Mouse (Mus musculus): ENCODE measurements at regions not wholly inside any gene's neighbourhood (a gene's known extent, or its start where the extent isn't known, plus 50 kb on each side); places are given as distances from the start of the nearest gene placed in this dataset.

DNA sequence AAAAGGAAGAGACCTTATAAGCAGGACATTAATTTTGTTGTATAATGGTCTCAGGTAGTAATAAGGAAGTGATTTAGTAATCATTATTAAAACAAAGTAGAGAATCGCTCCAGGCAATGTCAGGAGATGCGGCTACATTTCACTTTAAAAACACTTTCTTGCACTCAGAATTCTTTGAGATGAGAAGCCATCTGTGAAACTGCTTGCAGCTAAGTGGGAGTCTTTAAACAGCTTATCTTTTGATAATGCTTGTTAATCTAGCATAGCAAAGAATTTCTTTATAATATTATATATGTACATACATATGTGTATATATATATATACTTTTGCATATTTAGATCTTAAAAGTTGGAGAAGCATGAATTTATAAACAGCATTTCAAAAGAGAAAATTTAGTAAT lies 133.1 kb upstream of the Klf6 start:
- DNase-seq (ENCODE audit: extremely low spot score in 1 of 2, low spot score in 2 of 2) = no peak
- intact Hi-C loops (cut with DNase I) = loop anchor here (5.0 kb wide), 1 partner anchor 134 kb away; the partner anchor contains the start of gene Klf6

DNA sequence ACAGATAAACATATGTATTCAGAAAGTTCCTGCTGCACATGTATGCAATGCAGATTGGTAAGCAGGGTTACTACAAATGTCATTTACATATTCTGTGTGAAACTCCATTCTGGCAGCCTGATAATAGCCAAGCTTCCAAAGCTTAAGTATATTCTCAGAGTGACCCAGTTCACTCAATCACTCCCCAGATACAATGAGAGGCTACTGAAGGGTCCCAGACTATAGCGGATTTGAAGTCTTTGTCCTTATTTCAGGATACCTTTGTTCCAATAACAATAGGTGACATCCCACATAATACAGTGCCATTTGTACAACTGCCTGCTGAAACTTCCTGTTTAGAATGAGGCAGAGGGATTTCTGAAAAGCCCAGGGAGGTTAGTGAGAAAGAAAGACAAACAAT lies 132.5 kb upstream of the Klf6 start:
- DNase-seq (ENCODE audit: extremely low spot score in 1 of 2, low spot score in 2 of 2) = no peak
- intact Hi-C loops (cut with DNase I) = loop anchor here (5.0 kb wide), 1 partner anchor 133 kb away; the partner anchor contains the start of gene Klf6

DNA sequence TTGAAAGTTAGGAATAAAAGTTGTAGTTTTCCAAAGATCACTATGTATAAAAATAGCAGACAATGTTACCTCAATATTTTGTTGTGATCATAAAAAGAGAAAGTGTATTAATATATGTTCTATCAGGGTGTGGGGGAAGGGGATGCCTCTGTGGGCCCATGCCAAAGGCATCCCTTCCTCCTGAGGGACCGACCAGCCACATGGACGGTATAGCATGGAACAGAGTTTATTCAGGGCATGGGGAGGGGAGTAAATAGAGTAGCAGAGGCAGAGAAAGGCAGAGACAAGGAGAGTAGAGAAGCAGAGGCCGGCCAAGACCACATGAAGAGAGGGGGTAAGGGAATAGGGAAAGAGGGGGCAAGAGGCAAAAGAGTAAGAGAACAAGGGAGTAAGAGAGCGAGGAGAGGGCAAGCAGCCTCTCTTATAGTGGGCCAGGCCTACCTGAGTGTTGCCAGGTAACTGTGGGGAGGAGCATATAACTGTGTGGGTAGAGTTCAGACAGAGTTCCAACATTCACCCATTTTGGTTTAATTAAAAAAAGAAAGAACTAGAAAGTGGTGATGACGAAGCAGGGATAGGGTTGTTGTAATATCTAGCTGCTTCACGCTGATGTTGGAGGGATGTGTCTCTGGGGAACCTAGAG lies 131.7 kb upstream of the Klf6 start:
- intact Hi-C loops (cut with DNase I) = loop anchor here (5.0 kb wide), 1 partner anchor 133 kb away; the partner anchor contains the start of gene Klf6
- no peak for DNase-seq (ENCODE audit: extremely low spot score in 1 of 2, low spot score in 2 of 2)

DNA sequence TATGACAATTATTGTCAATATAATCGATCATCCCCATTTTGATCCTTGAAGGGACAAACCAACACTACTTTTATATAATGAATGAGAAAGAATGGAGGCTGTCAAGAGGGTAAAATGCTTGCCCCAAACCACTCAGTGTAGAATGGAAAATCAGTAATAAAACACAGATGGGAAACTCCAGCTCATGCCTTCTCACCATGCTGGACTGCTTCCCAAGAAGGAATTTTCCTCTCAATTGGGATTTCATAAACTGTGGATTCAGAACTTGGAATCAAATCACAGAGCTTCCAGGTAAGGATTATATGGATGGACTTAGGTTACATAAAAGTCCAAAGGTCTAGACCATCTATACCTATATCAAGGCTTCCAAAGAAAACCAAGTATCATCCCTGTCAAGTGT lies 129.1 kb upstream of the Klf6 start:
- no peak for DNase-seq (ENCODE audit: extremely low spot score in 1 of 2, low spot score in 2 of 2)
- intact Hi-C loops (cut with DNase I) = no loop called here

DNA sequence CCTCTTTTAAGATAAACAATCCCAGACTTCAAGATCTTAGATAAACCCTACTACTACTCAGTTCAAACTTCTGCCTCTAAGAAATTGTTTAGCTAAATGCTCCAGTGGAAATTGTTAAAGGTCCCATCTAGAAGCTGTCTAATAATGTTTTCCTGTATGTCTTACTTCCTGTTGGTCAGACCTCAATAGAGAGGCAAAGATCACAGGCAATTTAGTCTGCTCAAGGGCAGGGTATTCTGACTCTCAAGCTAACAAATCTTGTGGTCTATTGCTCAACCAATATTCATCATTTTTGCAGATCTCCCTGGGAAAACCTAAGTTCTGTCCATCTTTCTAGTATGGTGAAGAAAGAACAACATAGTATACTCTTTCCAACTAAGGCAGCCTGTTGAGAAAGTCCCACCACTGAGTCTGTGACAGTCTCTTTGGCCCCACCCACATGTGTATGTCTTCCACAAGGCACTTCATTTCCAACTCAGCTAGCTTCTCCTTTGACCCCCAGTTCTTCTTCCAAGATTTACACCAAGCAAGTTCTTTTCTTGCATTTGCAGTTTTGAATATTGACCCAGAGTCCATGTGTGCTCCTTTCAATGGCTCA lies 126.2 kb upstream of the Klf6 start:
- intact Hi-C loops (cut with DNase I) = no loop called here
- no peak for DNase-seq (ENCODE audit: extremely low spot score in 1 of 2, low spot score in 2 of 2)

DNA sequence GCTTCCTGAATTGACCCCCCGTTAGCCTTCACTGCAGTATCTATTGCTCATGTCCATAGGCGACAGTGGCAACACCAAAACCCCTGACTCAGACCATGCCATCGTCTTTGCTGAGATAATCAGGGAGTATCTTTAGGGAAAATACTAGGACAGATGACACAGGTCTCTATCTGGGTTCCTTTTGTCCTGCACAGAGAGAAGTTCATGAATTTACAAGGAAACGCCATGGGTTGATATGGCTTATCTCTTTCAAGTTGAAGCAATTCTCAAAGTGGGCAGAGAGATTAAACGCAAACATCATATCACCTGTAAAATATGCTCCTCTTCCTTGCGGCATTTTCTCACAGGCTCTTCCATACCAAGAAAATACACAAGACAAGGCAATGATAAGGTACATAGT lies 124.8 kb upstream of the Klf6 start:
- DNase-seq (ENCODE audit: extremely low spot score in 1 of 2, low spot score in 2 of 2) = no peak
- intact Hi-C loops (cut with DNase I) = no loop called here

DNA sequence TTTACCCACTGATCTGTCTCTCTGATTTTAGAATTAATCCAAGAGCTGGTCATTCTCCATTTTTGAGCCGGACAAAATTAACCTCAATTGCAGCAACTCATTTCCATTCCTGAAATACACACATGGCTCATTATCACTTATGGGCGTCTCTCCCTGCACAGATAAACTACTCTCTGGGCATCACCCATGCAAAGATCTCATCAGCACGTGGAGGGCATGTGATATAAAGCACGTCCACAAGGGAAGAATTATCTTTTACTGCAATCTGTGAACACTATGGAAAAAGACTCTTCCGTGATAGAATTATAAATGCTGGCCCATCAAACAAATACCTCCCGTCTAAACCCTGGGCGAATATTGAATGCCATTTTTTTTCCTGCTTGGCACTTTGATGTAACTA lies 124.1 kb upstream of the Klf6 start:
- DNase-seq (ENCODE audit: extremely low spot score in 1 of 2, low spot score in 2 of 2) = no peak
- intact Hi-C loops (cut with DNase I) = no loop called here

DNA sequence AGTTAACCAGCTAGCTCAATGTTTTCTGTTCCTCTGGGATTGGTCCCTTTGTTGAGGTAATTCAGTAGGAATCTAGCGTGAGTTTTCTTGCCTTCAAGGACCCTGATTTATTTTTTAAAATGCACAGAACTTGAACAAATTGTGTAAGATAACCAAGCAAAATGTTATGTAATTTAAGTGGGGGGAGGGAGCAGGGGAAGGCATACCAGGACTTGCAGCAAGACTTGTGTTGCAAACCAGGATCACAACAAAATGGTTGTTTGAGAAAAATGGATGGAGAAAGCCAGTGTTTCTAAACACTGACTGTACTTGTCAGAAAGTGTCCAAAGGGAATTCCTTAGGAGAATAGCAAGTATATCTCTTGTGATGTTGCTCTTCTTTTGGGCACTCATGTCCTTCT lies 120.5 kb upstream of the Klf6 start:
- intact Hi-C loops (cut with DNase I) = no loop called here
- DNase-seq (ENCODE audit: extremely low spot score in 1 of 2, low spot score in 2 of 2) = no peak

DNA sequence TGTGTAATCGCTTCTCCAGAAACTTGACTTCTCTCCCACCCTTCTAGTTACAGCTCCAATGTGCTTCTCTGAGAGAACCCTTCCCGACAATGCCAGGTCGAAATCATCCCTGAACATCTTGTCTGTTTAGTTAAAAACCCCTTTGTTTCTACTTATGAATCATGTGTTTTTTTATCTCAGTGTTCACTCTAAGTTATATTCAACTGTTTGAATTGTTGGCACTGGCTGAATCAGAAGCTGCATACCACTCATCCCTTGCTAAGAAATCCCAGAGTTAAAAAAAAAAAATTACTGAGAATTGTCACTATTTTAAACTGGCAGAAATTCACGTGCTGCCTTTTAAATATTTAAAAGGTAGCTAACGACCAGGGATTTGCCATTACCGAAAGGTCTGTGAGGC lies 116.3 kb upstream of the Klf6 start:
- intact Hi-C loops (cut with DNase I) = no loop called here

DNA sequence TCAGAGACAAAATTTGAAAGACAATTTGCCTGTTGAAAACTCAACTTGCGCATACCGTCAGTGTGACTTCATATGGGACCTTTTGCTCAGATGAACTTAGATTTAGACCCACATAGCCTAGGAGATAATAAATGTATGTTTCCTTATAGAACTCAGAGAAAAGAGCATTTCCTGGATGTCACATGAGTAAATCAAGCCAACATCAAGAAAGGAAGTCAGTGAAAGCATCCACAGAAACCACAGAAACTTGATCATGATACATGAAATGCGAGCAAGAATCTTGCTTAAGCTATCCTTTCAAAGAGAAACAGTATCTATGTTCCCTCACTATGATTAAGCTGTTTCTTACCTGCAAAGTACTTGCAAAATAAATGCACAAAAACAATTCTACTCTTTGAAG lies 104.1 kb upstream of the Klf6 start:
- DNase-seq (ENCODE audit: extremely low spot score in 1 of 2, low spot score in 2 of 2) = no peak
- intact Hi-C loops (cut with DNase I) = no loop called here

More for the DNA sequence above, 116.3 kb upstream of the Klf6 start:
- no peak for DNase-seq (ENCODE audit: extremely low spot score in 1 of 2, low spot score in 2 of 2)

DNA sequence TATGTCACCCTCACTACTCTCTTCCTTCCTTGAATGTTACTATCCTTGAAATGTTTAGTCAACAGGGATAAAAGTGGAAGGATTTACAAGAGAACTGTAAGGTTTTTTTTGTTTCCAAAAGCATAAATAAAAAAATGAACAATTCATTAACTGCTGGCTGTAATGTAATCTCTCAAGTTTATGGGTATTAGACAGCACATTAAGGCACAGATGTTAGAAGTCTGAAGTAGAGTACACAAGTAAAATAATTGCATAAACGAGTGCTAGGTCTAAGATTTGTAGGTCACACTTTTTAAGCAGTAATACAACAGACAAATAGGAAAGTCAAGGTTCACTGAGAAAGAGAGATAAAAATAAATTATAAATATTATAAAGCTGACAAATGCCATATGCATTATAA lies 103.3 kb upstream of the Klf6 start:
- intact Hi-C loops (cut with DNase I) = no loop called here
- no peak for DNase-seq (ENCODE audit: extremely low spot score in 1 of 2, low spot score in 2 of 2)

DNA sequence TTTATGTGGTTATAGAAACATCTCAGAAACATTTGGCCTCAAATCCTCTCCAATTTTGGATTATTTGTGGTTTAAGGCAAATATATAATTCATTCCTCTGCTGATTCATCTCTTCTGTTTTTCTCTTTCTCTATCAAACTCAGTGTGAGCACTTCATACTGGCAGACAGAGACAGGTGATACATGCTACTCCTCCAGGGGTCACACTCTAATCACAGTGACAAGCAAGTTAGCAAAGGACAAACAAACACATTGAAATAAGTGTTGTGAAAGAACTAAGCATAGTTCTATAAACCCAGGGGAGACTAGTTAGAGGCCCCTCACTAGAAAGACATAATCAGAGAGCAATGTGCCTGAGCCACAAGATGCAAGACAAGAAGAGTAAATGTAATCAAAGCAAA lies 101.3 kb upstream of the Klf6 start:
- intact Hi-C loops (cut with DNase I) = no loop called here
- DNase-seq (ENCODE audit: extremely low spot score in 1 of 2, low spot score in 2 of 2) = no peak

DNA sequence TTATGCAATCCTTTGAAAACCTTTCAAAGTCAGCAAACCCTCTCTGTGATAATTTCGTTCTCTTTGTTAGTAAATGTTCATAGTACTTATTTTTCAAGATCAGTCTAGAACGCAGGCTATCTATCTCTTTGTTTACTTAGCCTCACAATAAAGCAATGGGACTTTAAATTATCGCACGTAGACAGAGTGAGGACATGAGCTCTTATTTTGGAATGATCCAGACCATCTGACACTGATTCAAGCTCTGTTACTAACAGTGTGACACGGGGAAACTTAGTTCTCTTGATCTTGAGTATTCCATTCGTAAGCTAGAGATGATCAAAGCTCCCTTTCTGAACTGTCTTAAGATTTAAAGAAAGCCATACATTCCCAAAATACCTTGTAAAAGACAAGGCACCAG lies 94.9 kb upstream of the Klf6 start:
- DNase-seq (ENCODE audit: extremely low spot score in 1 of 2, low spot score in 2 of 2) = no peak
- intact Hi-C loops (cut with DNase I) = no loop called here

DNA sequence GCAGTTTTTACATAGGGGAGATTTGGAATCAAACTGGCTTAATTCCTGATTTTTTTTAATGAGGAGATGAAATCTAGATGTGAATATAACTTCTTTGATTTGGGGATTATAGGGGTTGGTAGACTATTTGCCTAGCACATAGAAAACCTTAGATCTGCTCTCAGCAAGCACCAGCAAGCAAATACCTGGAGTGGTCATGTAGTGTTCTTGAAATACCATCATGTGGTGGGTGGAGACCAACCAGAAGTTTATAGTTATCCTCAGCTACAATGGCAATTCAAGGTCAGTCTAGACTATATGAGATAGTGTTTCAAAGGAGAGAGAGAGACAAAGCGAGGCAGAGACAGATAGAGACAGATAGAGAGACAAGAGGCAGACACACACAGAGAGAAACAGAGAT lies 94.1 kb upstream of the Klf6 start:
- intact Hi-C loops (cut with DNase I) = no loop called here
- DNase-seq (ENCODE audit: extremely low spot score in 1 of 2, low spot score in 2 of 2) = no peak

DNA sequence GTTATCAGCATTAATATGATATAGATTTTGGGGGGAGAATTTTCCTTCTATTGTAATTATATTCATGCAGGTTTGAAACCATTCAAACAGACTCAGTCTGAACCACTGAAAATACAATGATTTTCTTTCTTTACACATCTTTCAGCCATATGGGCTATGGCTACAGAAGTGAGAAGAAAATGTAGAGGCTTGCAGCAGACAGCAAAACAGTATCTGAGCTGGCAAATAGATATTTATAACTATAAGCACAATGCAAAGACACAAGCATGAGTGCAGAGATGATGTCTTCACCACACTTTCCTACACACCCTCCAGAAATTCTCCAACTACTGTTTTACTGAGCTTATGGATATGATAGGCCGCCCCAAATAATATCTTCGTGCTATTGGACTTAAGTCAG lies 92.6 kb upstream of the Klf6 start:
- intact Hi-C loops (cut with DNase I) = no loop called here
- DNase-seq (ENCODE audit: extremely low spot score in 1 of 2, low spot score in 2 of 2) = no peak

DNA sequence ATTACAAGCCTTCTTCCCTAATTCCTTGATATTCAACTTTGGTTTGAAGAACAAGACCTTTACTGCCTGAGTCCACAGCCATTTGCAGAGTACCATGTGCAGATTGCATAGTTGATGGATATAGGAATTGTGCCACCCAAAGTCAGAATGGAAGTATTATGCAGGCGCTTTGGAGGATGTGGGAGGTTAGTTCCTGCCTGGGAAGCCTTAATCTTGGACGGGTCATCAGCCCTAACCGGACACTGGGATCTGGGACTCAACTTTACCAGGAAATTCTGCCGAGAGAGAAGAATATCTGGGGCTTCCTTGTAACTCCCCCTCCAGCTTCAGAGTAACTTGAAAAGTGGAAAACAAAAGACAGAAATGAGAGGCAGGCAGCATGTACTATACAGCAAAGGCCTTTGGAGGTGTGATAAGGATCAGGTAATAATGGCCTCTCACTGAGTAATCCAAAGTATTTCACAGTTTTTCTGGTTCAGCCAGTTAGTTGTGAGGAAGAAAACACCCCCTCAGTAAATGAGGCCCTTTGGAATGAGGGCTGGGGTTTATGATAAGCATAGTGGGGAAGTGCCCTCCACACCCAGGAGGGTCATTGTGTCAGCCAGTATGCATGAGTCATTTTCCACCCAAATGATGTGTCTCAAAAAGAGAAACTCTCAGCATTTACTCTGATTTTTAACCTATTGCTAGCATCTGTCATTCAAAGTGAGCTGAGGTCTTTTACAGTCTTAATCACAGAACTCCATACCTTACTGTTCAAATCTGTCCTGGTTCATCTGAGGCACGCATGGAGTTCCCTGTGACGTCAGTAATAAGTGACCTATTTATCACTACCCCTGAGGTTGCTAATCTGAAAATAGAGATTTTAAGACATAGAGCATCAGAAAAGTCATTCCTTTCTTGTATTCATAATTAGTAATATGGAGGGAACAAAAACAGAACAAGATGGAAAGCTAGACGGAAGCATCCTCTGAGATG lies 91.7 kb upstream of the Klf6 start:
- intact Hi-C loops (cut with DNase I) = no loop called here
- no peak for DNase-seq (ENCODE audit: extremely low spot score in 1 of 2, low spot score in 2 of 2)

DNA sequence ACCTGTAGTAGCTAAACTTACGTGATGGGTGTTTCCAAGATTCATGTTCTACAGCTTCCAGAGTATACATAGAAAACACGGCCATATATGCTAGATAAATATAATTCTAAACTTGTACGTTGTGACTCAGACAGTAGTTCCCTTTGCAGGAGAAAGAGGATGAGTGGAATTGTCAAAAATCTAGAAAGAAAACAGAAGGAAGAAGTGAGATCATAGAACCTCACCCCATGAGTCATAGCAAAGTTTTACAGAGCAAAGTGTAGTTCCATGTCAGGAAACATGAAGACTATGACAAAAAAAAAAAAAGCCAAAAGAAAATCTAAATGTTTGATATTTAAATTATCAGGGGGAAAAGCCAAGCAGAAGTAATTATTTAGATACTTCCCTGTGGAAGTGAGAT lies 87.5 kb upstream of the Klf6 start:
- intact Hi-C loops (cut with DNase I) = no loop called here
- no peak for DNase-seq (ENCODE audit: extremely low spot score in 1 of 2, low spot score in 2 of 2)

DNA sequence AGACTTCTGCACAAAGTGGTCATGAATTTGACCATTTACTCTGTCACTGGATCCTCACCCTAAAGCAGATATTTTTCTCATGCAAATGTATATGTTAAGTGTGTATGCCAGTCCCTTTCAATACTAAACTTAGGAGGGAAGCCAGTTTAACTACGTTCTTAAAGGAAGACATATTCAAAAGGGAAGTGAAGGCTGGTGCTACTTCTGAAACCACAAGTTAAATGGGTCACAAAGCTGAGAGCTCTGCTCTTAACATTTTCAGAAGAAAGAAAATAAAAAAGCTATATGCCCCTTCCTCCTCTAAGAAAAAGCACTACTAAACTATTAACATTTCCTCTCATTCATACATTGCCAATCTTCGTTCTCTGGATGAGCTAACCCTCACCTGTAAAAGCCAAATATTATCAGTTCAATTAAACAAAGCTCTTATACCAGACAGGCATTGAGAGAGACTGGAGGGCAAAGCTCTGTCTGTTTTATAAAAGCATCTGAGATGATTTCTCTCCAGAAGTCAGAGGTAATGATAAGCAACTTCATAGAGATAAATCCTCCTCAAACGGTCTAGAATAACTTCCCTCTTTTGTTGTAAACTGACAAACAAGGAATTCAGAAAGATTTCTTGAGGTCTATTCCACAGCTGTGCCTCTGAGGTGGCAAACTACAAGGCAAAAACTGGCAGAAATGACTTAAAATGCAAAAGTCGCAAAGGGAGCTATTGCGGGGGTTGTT lies 82.7 kb upstream of the Klf6 start:
- DNase-seq (ENCODE audit: extremely low spot score in 1 of 2, low spot score in 2 of 2) = no peak

DNA sequence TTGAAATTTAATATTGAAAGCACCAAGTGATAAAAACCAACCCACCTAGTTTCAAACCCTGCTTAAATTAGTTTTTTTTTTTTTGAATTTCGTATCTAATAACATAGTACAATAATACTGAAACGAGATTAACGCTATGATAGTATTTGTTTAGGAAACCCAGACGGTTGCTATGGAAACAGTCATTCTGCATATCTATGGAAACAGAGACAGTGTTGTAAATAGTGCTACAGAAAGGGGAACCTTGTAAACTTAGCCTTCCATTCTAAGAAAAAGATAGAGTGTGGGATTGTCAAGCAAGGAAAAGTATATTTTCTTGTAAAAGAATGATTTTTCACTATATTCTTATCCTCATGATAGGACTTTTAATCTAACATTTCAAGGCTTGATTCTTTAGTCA lies 81.9 kb upstream of the Klf6 start:
- intact Hi-C loops (cut with DNase I) = no loop called here
- peak in 1 of 2 experiments; percentile 28 for DNase-seq (ENCODE audit: extremely low spot score in 1 of 2, low spot score in 2 of 2)

More for the DNA sequence above, 82.7 kb upstream of the Klf6 start:
- intact Hi-C loops (cut with DNase I) = no loop called here

Data from left cerebral cortex, postnatal 10 days (tissue).